Mouse (Mus musculus) heart, postnatal 4 days (tissue): ENCODE measurements around the gene Gm2696. TPM values are rescaled to one million over a fixed set of nuclear protein-coding genes. Genes with fewer than 3 reads are reported as not detected.

Experiments used
- DNase-seq: peaks from one replicate; pipeline ENCODE4 v3.0.0; 2021
- total RNA-seq, 2 experiments: library from RNA; stranded (reverse); gene quantifications; 2 replicates each; pipeline ENCODE4 v1.2.3; 2021

The Gm2696 gene
- total RNA-seq, 2 experiments from 2014 or later, result not detected

DNA sequence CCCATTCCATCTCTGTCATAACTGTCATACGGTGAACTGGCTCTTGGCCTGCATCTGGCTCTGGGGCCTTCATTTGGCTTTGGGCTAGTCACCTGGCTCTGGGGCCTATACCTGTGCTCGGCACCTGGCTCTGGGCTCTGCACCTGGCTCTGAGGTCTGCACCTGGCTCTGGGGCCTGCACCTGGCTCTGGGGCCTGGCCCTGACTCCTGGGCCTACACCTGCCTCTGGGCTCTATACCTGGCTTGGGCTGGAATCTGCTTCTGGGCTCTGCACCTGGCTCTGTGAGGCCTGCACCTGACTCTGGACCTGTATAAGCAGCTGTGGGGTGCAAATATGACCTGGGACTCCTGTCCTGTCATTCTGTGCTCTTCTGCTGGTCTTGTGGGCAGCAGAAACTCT, 33.1 kb downstream of the Gm2696 start:
- DNase-seq, result no peak

DNA sequence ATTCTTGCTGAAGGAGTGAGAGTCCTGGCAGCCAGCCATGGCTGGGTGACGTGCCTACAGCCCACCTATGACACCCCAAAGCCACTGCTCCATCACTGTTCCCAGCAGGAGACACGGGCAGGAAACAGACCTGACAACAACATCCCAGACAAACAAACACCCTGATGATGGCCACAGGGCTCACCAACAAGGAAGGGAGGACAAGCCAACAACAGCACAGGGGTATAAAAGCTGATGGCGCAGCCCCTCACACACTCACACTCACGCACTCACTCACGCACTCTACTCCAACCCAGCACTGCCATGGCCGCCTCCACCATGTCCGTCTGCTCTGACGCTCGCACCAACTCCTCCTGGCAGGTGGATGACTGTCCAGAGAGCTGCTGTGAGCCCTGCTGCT, 38.1 kb downstream of the Gm2696 start, which contains the start of gene Gm10318:
Gm10318 (plus strand) TSS at position 301 of the 400 bp plus-strand sequence.
- DNase-seq, result no peak

DNA sequence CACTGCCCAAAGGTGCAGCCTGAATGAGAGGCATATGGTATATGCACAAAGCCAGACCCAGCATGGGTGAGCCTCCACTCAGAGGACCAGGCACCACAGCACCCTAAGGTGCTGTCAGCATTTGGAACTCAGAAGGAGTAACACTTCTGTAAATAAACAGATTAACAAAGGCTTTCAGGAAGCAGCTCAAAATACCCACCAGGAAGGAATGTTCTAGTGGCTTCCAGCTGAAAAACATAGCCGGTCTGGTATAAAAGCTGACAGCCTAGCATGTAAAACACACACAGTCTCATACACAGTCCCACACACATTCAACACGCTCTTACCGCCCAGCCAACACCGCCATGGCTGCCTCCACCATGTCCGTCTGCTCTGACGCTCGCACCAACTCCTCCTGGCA, 47.2 kb downstream of the Gm2696 start, which contains the start of gene Gm3285:
Gm3285 (plus strand) TSS at position 301 of the 400 bp plus-strand sequence.
- no peak for DNase-seq

DNA sequence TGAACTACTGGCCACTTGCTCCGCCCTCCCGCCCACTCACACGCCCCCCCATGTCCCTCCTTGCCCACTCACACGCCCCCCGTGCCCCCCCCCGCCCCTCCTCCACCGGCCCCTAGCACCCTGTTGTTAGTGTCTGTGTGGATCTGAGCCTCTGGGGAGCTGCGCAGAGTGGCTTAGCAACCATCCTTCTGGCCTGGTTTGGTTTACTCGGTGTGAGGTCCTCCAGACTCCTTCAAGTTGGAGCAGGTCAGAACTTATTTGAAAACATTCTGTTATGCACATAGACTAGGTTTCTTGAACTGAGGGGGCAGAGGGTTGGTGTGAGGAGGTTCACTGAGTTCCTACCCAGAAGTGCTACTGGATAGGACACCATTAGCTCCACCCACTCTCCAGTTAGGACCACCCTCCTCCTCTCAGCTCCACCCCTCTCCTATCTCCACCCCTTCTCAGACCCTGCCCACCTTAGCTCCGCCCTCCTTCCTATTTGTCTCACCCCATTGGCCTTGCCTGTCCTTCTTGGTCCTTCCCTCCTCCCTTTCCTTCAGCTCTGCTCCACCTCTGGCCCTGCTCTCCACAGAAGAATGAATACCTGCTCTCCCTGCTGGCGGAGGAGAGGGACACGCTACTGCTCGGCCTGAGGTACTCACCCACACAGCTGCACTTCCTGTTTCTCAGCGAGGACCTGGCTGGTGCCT, 49.7 kb downstream of the Gm2696 start:
- peak; percentile 11 for DNase-seq

DNA sequence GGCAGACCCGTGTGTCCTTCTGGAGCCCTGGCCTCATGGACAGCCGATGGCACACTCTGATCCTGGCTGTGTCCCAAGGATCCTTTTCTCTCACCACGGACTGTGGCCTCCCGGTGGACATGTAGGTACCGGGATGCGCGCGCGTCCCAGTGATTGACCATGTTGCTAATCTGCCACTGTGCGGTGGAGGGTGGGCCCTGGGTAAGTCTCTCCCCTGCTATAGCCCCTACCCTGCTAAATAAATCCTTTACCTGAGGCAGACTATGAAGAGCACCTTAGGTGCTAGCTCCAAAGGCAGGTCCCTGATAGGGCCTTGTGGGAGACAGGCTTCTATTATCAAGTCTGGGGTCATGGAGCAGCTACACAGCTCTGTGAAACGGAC, 50.3 kb downstream of the Gm2696 start:
- no peak for DNase-seq

DNA sequence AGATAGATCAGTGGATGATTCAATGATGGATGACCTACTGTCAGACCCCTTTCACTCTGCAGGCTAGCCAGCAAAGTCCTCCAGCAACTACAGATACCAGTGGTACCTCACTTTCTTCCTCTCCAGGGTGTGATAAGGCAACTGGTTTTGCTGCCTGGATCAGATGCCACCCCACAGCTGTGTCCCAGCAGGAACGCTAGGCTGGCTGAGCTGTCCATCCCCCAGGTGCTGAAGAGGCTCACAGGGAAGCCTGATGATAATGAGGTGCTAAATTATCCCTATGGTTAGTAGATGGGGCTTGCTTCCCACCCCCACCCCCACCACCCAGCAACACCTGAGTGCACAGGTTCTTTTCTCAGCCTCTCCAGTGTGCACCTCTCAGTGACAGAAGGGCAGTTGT, 53.1 kb downstream of the Gm2696 start:
- DNase-seq, result peak; percentile 42

DNA sequence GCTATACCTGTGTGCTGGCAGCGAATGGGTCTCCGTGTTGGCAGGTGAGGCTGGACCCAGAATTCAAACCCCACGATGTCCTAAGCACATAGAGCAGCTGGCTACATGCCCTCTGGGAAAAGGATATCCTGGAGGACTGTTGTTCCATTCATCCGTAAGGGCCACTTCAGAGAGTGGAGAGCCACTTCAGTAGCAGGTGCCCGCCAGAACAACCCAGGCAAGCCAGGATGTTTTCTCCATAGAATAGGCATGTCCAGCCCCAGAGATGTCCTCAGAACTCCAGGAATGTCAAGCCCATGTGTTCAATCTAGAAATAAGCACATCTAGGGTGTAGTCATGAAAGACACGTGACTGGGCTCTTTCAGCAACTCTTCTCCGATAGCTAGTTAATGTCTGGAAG, 55.2 kb downstream of the Gm2696 start:
- no peak for DNase-seq

DNA sequence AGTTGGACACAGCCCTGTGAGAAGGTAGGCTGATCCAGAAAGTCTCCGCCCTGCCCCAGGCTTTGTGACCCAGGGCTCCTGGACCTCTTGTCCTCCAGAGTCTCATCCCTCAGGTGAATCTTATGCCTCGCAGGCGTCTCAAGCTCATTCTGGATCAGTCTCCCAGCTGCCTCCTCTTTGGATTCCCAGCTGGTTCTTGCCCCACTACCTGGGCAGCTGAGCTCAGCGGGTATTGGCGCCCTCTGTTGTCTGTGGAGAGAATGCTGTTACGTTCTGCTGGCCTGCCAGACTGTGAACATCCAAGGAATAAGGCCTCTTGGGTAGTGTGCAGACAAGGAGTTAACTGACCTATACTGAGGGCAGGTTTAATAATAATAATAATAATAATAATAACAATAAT, 64.5 kb downstream of the Gm2696 start:
- peak; percentile 57 for DNase-seq

DNA sequence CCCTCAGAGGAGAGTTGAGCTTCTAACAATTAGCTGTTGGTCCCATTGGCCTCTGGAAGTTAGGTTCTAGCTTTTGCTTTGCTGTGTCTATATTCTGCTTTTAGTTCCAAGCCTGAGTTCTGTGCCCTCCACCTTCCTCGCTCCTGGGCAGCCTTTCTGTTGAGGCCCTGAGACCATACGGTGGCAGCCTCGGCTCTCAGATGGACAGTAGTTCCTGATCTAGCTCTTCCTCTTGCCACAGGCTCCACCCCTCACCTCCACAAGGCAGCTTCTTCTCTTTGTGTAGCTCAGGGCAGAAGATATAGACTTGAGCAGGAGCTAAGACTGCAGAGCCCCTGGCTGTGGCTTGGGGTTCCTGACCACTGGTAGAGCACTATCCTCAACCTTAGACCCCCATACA, 65.8 kb downstream of the Gm2696 start:
- DNase-seq, result no peak

DNA sequence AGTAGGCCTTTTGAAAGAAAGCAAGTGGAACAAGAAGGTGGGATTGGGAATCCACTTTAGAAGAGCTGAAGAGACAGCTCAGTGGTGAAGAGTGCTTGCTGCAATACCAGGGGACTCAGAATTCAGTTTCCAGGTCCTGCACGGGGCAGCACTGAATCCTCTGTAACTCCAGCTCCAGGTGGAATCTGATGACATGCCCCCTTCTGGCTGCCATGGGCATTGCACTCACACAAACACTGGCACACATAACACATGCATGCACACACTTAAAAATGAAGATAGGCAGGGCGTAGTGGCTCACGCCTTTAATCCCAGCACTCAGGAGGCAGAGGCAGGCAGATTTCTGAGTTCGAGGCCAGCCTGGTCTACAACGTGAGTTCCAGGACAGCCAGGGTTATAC, 68.1 kb downstream of the Gm2696 start:
- DNase-seq, result no peak

Other genes with a start within 250 kb of the Gm2696 start
- gene Pttg1ip, start 233.0 kb upstream of the Gm2696 start, total RNA-seq, result 100 to 1,000 TPM; 113 to 119 TPM
- gene Sumo3, start 208.6 kb upstream of the Gm2696 start, total RNA-seq, result 10 to 100 TPM; 90.9 to 97.9 TPM
- gene Gm49325, start 208.5 kb upstream of the Gm2696 start, total RNA-seq, result 10 to 100 TPM; 15.9 to 20.8 TPM
- 10 to 100 TPM; 56.1 to 63.8 TPM for gene Ube2g2, start 192.4 kb upstream of the Gm2696 start, total RNA-seq
- gene Tspear, start 128.1 kb upstream of the Gm2696 start, total RNA-seq, result not detected
- not detected for gene Gm19402, start 123.9 kb upstream of the Gm2696 start, total RNA-seq
- not detected for gene Gm9508, start 117.4 kb upstream of the Gm2696 start, total RNA-seq
- not detected for gene Gm10272, start 108.1 kb upstream of the Gm2696 start, total RNA-seq
- not detected for gene Gm10024, start 103.2 kb upstream of the Gm2696 start, total RNA-seq
- not detected for gene Gm10142, start 98.9 kb upstream of the Gm2696 start, total RNA-seq
- not detected for gene Krtap12-1, start 94.1 kb upstream of the Gm2696 start, total RNA-seq
- gene Gm10100, start 88.2 kb upstream of the Gm2696 start, total RNA-seq, result not detected
- not detected for gene Gm18596, start 72.0 kb upstream of the Gm2696 start, total RNA-seq
- gene Gm9736, start 63.3 kb upstream of the Gm2696 start, total RNA-seq, result not detected
- gene Gm3233, start 55.0 kb upstream of the Gm2696 start, total RNA-seq, result not detected
- not detected for gene Gm3238, start 43.4 kb upstream of the Gm2696 start, total RNA-seq
- not detected for gene Gm7138, start 37.7 kb upstream of the Gm2696 start, total RNA-seq
- gene Gm3250, start 32.1 kb upstream of the Gm2696 start, total RNA-seq, result not detected
- gene Gm7137, start 26.5 kb upstream of the Gm2696 start, total RNA-seq, result not detected
- not detected for gene Gm9639, start 19.6 kb upstream of the Gm2696 start, total RNA-seq
- gene Gm19668, start 15.5 kb upstream of the Gm2696 start, total RNA-seq, result not detected
- not detected for gene Gm9507, start 2.8 kb upstream of the Gm2696 start, total RNA-seq
- not detected for gene Krtap10-4, start 12.4 kb downstream of the Gm2696 start, total RNA-seq
- gene Krtap10-10, start 21.3 kb downstream of the Gm2696 start, total RNA-seq, result not detected
- not detected for gene Gm36176, start 32.1 kb downstream of the Gm2696 start, total RNA-seq
- not detected for gene Gm10318, start 38.2 kb downstream of the Gm2696 start, total RNA-seq
- gene Gm3285, start 47.3 kb downstream of the Gm2696 start, total RNA-seq, result not detected
- gene Lrrc3, start 87.9 kb downstream of the Gm2696 start, total RNA-seq, result 1 to 10 TPM; 1.6 to 1.8 TPM
- 1 to 10 TPM in 1 of 2 experiments, under 1 TPM in 1; 0.33 to 1.0 TPM for gene Trpm2, start 155.9 kb downstream of the Gm2696 start, total RNA-seq
- 10 to 100 TPM; 10.5 to 12.6 TPM for gene 1810043G02Rik, start 163.8 kb downstream of the Gm2696 start, total RNA-seq
- 100 to 1,000 TPM; 118 to 133 TPM for gene Pfkl, start 195.4 kb downstream of the Gm2696 start, total RNA-seq
- not detected for gene Dnmt3l, start 227.3 kb downstream of the Gm2696 start, total RNA-seq
- not detected for gene Aire, start 228.9 kb downstream of the Gm2696 start, total RNA-seq